Mouse (Mus musculus) cerebellum, adult 9-11 months (tissue): ENCODE measurements around the gene Ccl4.

Experiments
- DNase-seq: peaks from one replicate; pipeline ENCODE4 v3.0.0; 2022

The Ccl4 gene

DNA sequence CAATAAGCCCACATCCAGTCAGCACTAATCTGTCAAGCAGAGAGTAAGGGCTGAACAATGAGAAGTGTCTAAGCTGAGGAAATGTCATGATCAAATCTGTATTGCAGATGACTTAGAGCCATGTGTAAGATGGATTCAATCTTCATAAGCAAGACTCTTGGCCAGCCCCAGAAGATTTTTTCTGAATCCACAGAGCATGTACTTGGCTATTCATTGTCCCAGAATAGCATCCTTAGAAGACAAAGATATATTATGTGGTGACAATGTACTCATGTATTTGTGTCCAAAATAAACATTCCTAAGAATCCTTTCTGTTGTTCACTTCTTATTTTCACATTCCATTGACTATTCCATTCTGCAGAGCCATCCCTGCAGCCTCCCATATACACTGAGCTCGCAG is 27.5 kb downstream of the Ccl4 start:
- DNase-seq: no peak

DNA sequence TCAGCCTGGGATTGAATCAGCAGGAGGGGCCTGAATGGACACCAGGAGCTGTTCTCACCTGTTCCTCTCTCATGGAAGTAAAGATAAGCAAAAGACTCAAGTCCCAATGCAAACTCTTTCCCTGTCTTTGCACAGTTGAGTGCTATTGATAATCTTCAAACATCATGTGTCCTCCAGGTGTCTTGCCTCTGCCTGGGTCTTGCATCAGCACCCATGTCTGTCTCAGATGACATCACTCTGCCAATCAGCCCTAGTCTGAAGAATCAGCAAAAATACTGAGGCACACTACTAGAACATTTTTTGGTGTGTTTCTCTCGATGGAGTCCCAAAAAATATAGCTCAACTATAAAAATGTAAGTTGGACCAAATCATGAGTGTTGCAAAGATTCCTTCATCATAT is 29.6 kb downstream of the Ccl4 start:
- no peak for DNase-seq

DNA sequence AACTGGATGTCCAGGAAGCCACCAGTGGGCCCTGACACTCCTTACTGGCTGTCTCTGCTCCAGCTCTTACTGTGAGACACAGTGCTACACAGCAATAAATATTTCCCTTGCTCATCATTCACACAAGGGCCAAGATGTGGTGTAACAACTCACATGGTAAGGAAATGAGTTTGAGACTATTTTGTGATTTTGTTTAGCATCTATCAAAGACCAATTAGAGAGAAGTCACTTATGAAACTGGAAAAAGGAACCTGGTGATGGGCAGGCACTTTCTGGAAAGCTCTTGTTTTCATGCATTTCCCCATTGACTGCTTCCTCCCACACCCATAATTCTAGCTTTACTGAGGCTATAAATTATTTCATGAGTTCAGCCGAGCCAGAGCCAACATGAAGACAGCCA is 41.3 kb downstream of the Ccl4 start, which contains the start of gene Wfdc17:
Wfdc17 (plus strand) TSS at position 287 of the 400 bp plus-strand sequence.
- DNase-seq: no peak

DNA sequence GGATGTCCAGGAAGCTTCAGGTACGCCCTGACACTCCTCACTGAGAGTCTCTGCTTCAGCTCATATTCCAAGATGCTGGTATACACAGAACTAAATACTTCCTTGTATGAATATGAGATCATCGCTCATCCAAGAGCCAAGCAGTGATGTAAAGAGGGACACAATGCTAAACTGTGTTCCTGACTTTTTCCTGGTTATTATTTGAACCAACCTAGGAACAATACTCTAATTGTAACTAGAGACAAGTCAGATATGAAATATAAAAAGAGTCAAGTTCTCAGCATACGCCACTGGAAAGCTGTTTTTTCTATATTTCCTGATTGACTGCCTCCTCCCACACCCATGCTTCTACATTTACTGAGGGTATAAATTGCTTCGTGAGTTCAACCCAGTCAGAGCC is 46.3 kb downstream of the Ccl4 start, which contains the start of gene Wfdc18:
Wfdc18 (plus strand) TSS at position 301 of the 400 bp plus-strand sequence.
- DNase-seq: no peak

DNA sequence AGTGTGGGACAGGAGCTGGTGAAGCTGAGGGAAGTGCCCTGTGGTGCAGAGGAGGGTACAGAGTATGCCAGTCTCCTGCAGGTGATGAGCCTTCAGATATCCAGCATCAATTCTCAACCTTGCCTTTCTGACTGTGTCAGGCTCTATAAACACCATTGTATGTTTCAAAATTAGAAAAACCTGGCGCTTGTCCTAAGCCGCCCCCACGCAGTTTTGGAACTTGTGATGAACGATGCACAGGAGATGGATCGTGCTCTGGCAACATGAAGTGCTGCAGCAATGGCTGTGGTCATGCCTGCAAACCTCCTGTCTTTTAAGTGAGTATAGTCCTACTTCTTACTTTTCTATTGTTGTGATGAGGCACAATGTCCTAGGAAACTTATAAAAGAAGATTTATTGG is 47.3 kb downstream of the Ccl4 start:
- DNase-seq: no peak

DNA sequence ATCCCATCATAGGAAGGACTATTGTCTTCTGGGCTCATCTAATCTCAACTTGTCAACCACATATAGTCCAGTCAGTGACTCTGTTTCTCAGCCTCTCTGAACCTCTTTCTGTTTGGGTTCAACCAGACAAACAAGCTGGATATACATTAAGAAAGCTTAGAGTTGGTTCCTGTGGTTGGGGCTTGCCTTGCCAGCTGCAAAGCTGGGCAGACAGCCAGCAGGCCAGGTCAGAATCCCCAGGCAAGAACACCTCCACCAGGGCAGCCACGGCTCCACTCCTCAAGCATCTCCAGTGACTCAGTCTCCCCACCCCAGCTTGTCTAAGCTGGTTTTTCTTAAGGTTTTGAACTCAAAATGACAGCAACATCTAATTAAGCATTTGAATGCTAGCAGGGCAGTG is 50.3 kb downstream of the Ccl4 start:
- no peak for DNase-seq

DNA sequence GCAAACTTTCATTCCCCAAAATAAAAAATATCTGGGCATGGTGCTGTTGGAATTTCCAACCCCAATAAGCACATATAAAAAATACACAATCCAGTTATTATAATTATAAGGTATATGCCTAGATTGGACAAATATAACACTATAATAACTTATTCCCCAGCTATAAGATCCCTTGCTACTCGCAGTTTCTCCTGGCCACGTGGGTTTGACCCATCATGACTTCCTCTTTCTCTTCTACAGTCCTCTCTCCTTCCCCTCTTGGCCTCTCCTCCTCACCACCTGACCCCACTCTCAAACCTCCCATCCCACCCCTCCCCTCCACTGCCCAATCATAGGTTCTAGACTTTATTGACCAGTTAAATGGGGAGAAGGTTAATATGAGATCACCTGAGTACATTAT is 51.5 kb downstream of the Ccl4 start:
- DNase-seq: no peak
